Mouse (Mus musculus) heart, embryonic 15.5 days (tissue): ENCODE results near the gene Acvr2b. TPM values are rescaled to one million over a fixed set of nuclear protein-coding genes. Genes with fewer than 3 reads are reported as not detected.
A peak's percentile ranks its signal among the peaks of the same experiment; 100 is the strongest.

Experiments used
- ATAC-seq: fragments of 200-750 bp; cut with Nextera tagmentation; replicated peaks from 2 replicates; pipeline ENCODE4 v1.8.0; 2017; ENCODE audit warnings: low read depth, moderate TSS enrichment; ENCODE audit not compliant: insufficient number of reproducible peaks, insufficient read depth, low FRiP score
- H3K27ac ChIP-seq: fragments of 300-500 bp; sonication (generic); 2 replicates; pipeline ENCODE4 v1.5.1; 2015; ENCODE audit warnings: mild to moderate bottlenecking, inconsistent platforms
- H3K27me3 ChIP-seq: fragments of 300-500 bp; sonication (generic); 2 replicates; pipeline ENCODE4 v1.6.1; 2015; ENCODE audit warnings: inconsistent platforms
- H3K36me3 ChIP-seq: fragments of 300-500 bp; sonication (generic); 2 replicates; pipeline ENCODE4 v1.6.1; 2015; ENCODE audit warnings: mild to moderate bottlenecking, inconsistent platforms
- H3K4me1 ChIP-seq: fragments of 300-500 bp; sonication (generic); replicated peaks from 2 replicates; pipeline ENCODE4 v1.6.1; 2015; ENCODE audit warnings: inconsistent platforms
- H3K4me2 ChIP-seq: fragments of 300-500 bp; sonication (generic); 2 replicates; pipeline ENCODE4 v1.6.1; 2015; ENCODE audit warnings: inconsistent platforms, mild to moderate bottlenecking, moderate library complexity
- H3K4me3 ChIP-seq: fragments of 300-500 bp; sonication (generic); 2 replicates; pipeline ENCODE4 v1.5.1; 2015; ENCODE audit warnings: mild to moderate bottlenecking, inconsistent platforms
- H3K9ac ChIP-seq: fragments of 300-500 bp; sonication (generic); 2 replicates; pipeline ENCODE4 v1.6.1; 2015; ENCODE audit warnings: mild to moderate bottlenecking, inconsistent platforms
- H3K9me3 ChIP-seq: fragments of 300-500 bp; sonication (generic); replicated peaks from 2 replicates; pipeline ENCODE4 v1.6.1; 2016; ENCODE audit warnings: inconsistent platforms
- WGBS: fragments of 180-500 bp; shearing (Covaris S2); methylation state at CpG from one replicate; pipeline ENCODE4 v1.1.7; 2015; ENCODE audit warnings: mixed read lengths; 5-methylcytosine and 5-hydroxymethylcytosine counted together
- polyA plus RNA-seq: library from polyadenylated mRNA; unstranded; fragments of >200 nt; fragmentation: Nextera tagmentation; extraction: Ambion mirVana; gene quantifications from 2 replicates; pipeline ENCODE4 v1.2.1, GENCODE M21; 2015

The Acvr2b gene
- polyA plus RNA-seq, 1 experiment from 2014 or later = 9.5 TPM

GRCm38 (mm10) chr9:119408898-119409664 is 7.2 kb downstream of the Acvr2b start:
- no peak for ATAC-seq
- H3K4me3 ChIP-seq = no peak overlapping the region
- WGBS = 52% methylated on average over 11 of the region's 11 CpGs
- peaks cover 25% of the 10 kb centered on the region for H3K4me1 ChIP-seq
- peak overlapping the region; percentile 35 for H3K4me2 ChIP-seq
- H3K36me3 ChIP-seq = peaks cover 8% of the 10 kb centered on the region
- H3K27me3 ChIP-seq = no peaks in the 10 kb centered on the region
- H3K9ac ChIP-seq = no peak overlapping the region
- H3K9me3 ChIP-seq = peaks cover 5% of the 10 kb centered on the region
- peak overlapping the region; percentile 71 for H3K27ac ChIP-seq

GRCm38 (mm10) chr9:119409864-119410263 is 7.9 kb downstream of the Acvr2b start:
- 85% methylated on average over 5 of the region's 5 CpGs for WGBS
- Histone ChIP-seq H3K36me3 (peaks cover 8% of the 10 kb centered on the region), H3K9ac (no peak overlapping the region), H3K9me3 (peaks cover 5% of the 10 kb centered on the region), H3K4me3 (no peak overlapping the region), H3K4me2 (no peak overlapping the region), H3K27me3 (no peaks in the 10 kb centered on the region), H3K27ac (no peak overlapping the region), H3K4me1 (peaks cover 22% of the 10 kb centered on the region)
- no peak for ATAC-seq

- peaks cover 3% of the 10 kb centered on the region for H3K9me3 ChIP-seq
- no peak overlapping the region for H3K27ac ChIP-seq
- peak overlapping the region; percentile 18 for H3K4me2 ChIP-seq
- peaks cover 3% of the 10 kb centered on the region for H3K36me3 ChIP-seq
- no peak overlapping the region for H3K9ac ChIP-seq
- H3K27me3 ChIP-seq = no peaks in the 10 kb centered on the region
- WGBS = 47% methylated on average over 18 of the region's 18 CpGs
- ATAC-seq = no peak
- peaks cover 25% of the 10 kb centered on the region for H3K4me1 ChIP-seq
- H3K4me3 ChIP-seq = no peak overlapping the region
Observed at GRCm38 (mm10) chr9:119418025-119418424, 16.1 kb downstream of the Acvr2b start.

GRCm38 (mm10) chr9:119419852-119420438 is 18.0 kb downstream of the Acvr2b start:
- no peak overlapping the region for H3K27ac ChIP-seq
- peaks cover 34% of the 10 kb centered on the region for H3K4me1 ChIP-seq
- no peaks in the 10 kb centered on the region for H3K9me3 ChIP-seq
- 67% methylated on average over 12 of the region's 12 CpGs for WGBS
- no peak overlapping the region for H3K9ac ChIP-seq
- H3K27me3 ChIP-seq = no peaks in the 10 kb centered on the region
- no peak overlapping the region for H3K4me3 ChIP-seq
- no peak for ATAC-seq
- H3K4me2 ChIP-seq = no peak overlapping the region
- H3K36me3 ChIP-seq = no peaks in the 10 kb centered on the region

GRCm38 (mm10) chr9:119425217-119425975 is 23.5 kb downstream of the Acvr2b start:
- Histone ChIP-seq H3K27ac (peak overlapping the region; percentile 90), H3K36me3 (0 out of 2 replicates have a peak, but pooled peaks cover 3% of the 10 kb centered on the region), H3K27me3 (no peaks in the 10 kb centered on the region), H3K4me3 (no peak overlapping the region), H3K4me1 (peaks cover 42% of the 10 kb centered on the region), H3K9me3 (no peaks in the 10 kb centered on the region), H3K9ac (0 out of 2 replicates have a peak overlapping the region, but pooled peaks have one; percentile 5), H3K4me2 (peak overlapping the region; percentile 37)
- peak; percentile 95 for ATAC-seq
- WGBS = 19% methylated on average over 7 of the region's 7 CpGs

- Histone ChIP-seq H3K9me3 (no peaks in the 10 kb centered on the region), H3K9ac (0 out of 2 replicates have a peak overlapping the region, but pooled peaks have one; percentile 5), H3K4me2 (peak overlapping the region; percentile 37; the same call in 1 of the 2 replicates), H3K4me1 (peaks cover 36% of the 10 kb centered on the region), H3K27ac (peak overlapping the region; percentile 90), H3K27me3 (no peaks in the 10 kb centered on the region), H3K36me3 (0 out of 2 replicates have a peak, but pooled peaks cover 3% of the 10 kb centered on the region), H3K4me3 (no peak overlapping the region)
- ATAC-seq = no peak
- WGBS = 77% methylated on average over 13 of the region's 13 CpGs
Observed at GRCm38 (mm10) chr9:119425976-119426415, 24.1 kb downstream of the Acvr2b start.

GRCm38 (mm10) chr9:119426483-119426882 is 24.6 kb downstream of the Acvr2b start:
- Histone ChIP-seq H3K4me3 (no peak overlapping the region), H3K4me1 (peaks cover 36% of the 10 kb centered on the region), H3K9me3 (no peaks in the 10 kb centered on the region), H3K9ac (no peak overlapping the region), H3K27ac (peak overlapping the region; percentile 90), H3K27me3 (no peaks in the 10 kb centered on the region), H3K4me2 (0 out of 2 replicates have a peak overlapping the region, but pooled peaks have one; percentile 37), H3K36me3 (0 out of 2 replicates have a peak, but pooled peaks cover 3% of the 10 kb centered on the region)
- WGBS = 54% methylated on average over 7 of the region's 7 CpGs
- no peak for ATAC-seq

- no peaks in the 10 kb centered on the region for H3K9me3 ChIP-seq
- H3K4me3 ChIP-seq = no peak overlapping the region
- ATAC-seq = peak; percentile 45
- H3K9ac ChIP-seq = no peak overlapping the region
- no peak overlapping the region for H3K27ac ChIP-seq
- H3K4me2 ChIP-seq = no peak overlapping the region
- WGBS = 40% methylated on average over 7 of the region's 7 CpGs
- H3K4me1 ChIP-seq = peaks cover 23% of the 10 kb centered on the region
- peaks cover 33% of the 10 kb centered on the region for H3K36me3 ChIP-seq
- no peaks in the 10 kb centered on the region for H3K27me3 ChIP-seq
Observed at GRCm38 (mm10) chr9:119430311-119430710, 28.4 kb downstream of the Acvr2b start.

GRCm38 (mm10) chr9:119435855-119436254 is 33.9 kb downstream of the Acvr2b start:
- Histone ChIP-seq H3K9ac (no peak overlapping the region), H3K4me3 (no peak overlapping the region), H3K36me3 (peaks cover 30% of the 10 kb centered on the region), H3K27ac (no peak overlapping the region), H3K9me3 (no peaks in the 10 kb centered on the region), H3K4me1 (no peaks in the 10 kb centered on the region), H3K27me3 (no peaks in the 10 kb centered on the region), H3K4me2 (no peak overlapping the region)
- WGBS = 71% methylated on average over 2 of the region's 2 CpGs
- ATAC-seq = no peak

GRCm38 (mm10) chr9:119438065-119438464 is 36.1 kb downstream of the Acvr2b start:
- Histone ChIP-seq H3K36me3 (peaks cover 15% of the 10 kb centered on the region), H3K4me2 (no peak overlapping the region), H3K4me1 (no peaks in the 10 kb centered on the region), H3K9ac (no peak overlapping the region), H3K27ac (no peak overlapping the region), H3K27me3 (no peaks in the 10 kb centered on the region), H3K9me3 (no peaks in the 10 kb centered on the region), H3K4me3 (no peak overlapping the region)
- WGBS = 89% methylated on average over 12 of the region's 12 CpGs
- no peak for ATAC-seq

GRCm38 (mm10) chr9:119438498-119439000 is 36.6 kb downstream of the Acvr2b start:
- Histone ChIP-seq H3K27me3 (no peaks in the 10 kb centered on the region), H3K4me2 (no peak overlapping the region), H3K36me3 (peaks cover 13% of the 10 kb centered on the region; the same call in 1 of the 2 replicates), H3K4me1 (no peaks in the 10 kb centered on the region), H3K9ac (no peak overlapping the region), H3K27ac (no peak overlapping the region), H3K4me3 (no peak overlapping the region), H3K9me3 (no peaks in the 10 kb centered on the region)
- WGBS = 82% methylated on average over 9 of the region's 9 CpGs
- ATAC-seq = no peak
